Mouse (Mus musculus) cerebellum, postnatal 10 days (tissue): Measurements from ENCODE around the gene Nfe2.

Experiments
- DNase-seq, 2 experiments: peaks; one replicate each; pipeline ENCODE4 v3.0.0; 2021; ENCODE audit warnings: mixed read lengths in 2 of 2

Gene Nfe2

GRCm38 (mm10) chr15:103257790-103258728 is at the start of gene Nfe2:
Gene Nfe2, minus strand, starts transcription at chr15:103258403.
- no peak for DNase-seq

- DNase-seq = peak; percentile 95 to 97
Observed at GRCm38 (mm10) chr15:103307125-103307524, 48.9 kb upstream of the Nfe2 start.

- no peak for DNase-seq
Observed at GRCm38 (mm10) chr15:103305792-103306645, 47.8 kb upstream of the Nfe2 start.

GRCm38 (mm10) chr15:103305070-103305678 is 47.0 kb upstream of the Nfe2 start:
- peak; percentile 99 for DNase-seq

GRCm38 (mm10) chr15:103304616-103304969 is 46.4 kb upstream of the Nfe2 start:
- peak in 1 of 2 experiments; percentile 45 for DNase-seq

- no peak for DNase-seq
Observed at GRCm38 (mm10) chr15:103303916-103304615, 45.9 kb upstream of the Nfe2 start.

- no peak for DNase-seq
Observed at GRCm38 (mm10) chr15:103302341-103303021, 44.3 kb upstream of the Nfe2 start.

- DNase-seq = no peak
Observed at GRCm38 (mm10) chr15:103301547-103302340, 43.5 kb upstream of the Nfe2 start.

- DNase-seq = peak in 1 of 2 experiments; percentile 42
Observed at GRCm38 (mm10) chr15:103301046-103301445, 42.8 kb upstream of the Nfe2 start.

GRCm38 (mm10) chr15:103300560-103300959 is 42.4 kb upstream of the Nfe2 start:
- peak; percentile 37 to 50 for DNase-seq

GRCm38 (mm10) chr15:103300067-103300471 is 41.9 kb upstream of the Nfe2 start:
- peak; percentile 82 to 86 for DNase-seq

GRCm38 (mm10) chr15:103299644-103300043 is 41.4 kb upstream of the Nfe2 start:
- no peak for DNase-seq

GRCm38 (mm10) chr15:103298861-103299616 is 40.8 kb upstream of the Nfe2 start:
- peak in 1 of 2 experiments; percentile 36 for DNase-seq

GRCm38 (mm10) chr15:103298026-103298425 is 39.8 kb upstream of the Nfe2 start:
- DNase-seq = no peak

- no peak for DNase-seq
Observed at GRCm38 (mm10) chr15:103297313-103297712, 39.1 kb upstream of the Nfe2 start.

- no peak for DNase-seq
Observed at GRCm38 (mm10) chr15:103295851-103296250, 37.6 kb upstream of the Nfe2 start.

- no peak for DNase-seq
Observed at GRCm38 (mm10) chr15:103294649-103295048, 36.4 kb upstream of the Nfe2 start.

- DNase-seq = no peak
Observed at GRCm38 (mm10) chr15:103293375-103293774, 35.2 kb upstream of the Nfe2 start.

- no peak for DNase-seq
Observed at GRCm38 (mm10) chr15:103292673-103293345, 34.6 kb upstream of the Nfe2 start.

- DNase-seq = no peak
Observed at GRCm38 (mm10) chr15:103290843-103291242, 32.6 kb upstream of the Nfe2 start.
